Mouse (Mus musculus): ENCODE measurements at regions not wholly inside any gene's neighbourhood (a gene's known extent, or its start where the extent isn't known, plus 50 kb on each side); places are given as distances from the start of the nearest gene placed in this dataset.

GRCm38 (mm10) chr12:28380203-28380602 lies 172.0 kb downstream of the Dcdc2c start:
- no peaks in the 10 kb centered on the region for H3K27me3 ChIP-seq (ENCODE audit: control insufficient read depth, insufficient read depth, low read length)
- H3K4me3 ChIP-seq (ENCODE audit: low read depth, low read length): no peak overlapping the region
- 87% methylated on average over 3 of the region's 3 CpGs for WGBS
- H3K9ac ChIP-seq (ENCODE audit: low read length): no peak overlapping the region
- ATAC-seq (ENCODE audit: low FRiP score, low TSS enrichment) (no peak), DNase-seq (ENCODE audit: low spot score) (no peak)
- H3K27ac ChIP-seq (replicated peaks): no peak overlapping the region
- no peaks in the 10 kb centered on the region for H3K9me3 ChIP-seq (ENCODE audit: control insufficient read depth, low read length)
- TF ChIP-seq CTCF (IDR thresholded peaks at IDR 0.05; ENCODE audit: low read depth): no peak
- no peak for TF ChIP-seq EP300 (optimal IDR thresholded peaks at IDR 0.05)
- H3K36me3 ChIP-seq (ENCODE audit: control insufficient read depth, insufficient read depth, low read length): no peaks in the 10 kb centered on the region
- H3K4me1 ChIP-seq (replicated peaks; ENCODE audit: control insufficient read depth, insufficient read depth): no peaks in the 10 kb centered on the region
- no peak overlapping the region for H3K4me2 ChIP-seq (replicated peaks; ENCODE audit: low read depth)

- DNase-seq (ENCODE audit: low spot score) (no peak), ATAC-seq (ENCODE audit: low FRiP score, low TSS enrichment) (no peak)
- Histone ChIP-seq H3K4me1 (replicated peaks; ENCODE audit: control insufficient read depth, insufficient read depth) (no peaks in the 10 kb centered on the region), H3K4me3 (ENCODE audit: low read depth, low read length) (no peak overlapping the region), H3K9ac (ENCODE audit: low read length) (no peak overlapping the region), H3K4me2 (replicated peaks; ENCODE audit: low read depth) (no peak overlapping the region), H3K27me3 (ENCODE audit: control insufficient read depth, insufficient read depth, low read length) (no peaks in the 10 kb centered on the region), H3K9me3 (ENCODE audit: control insufficient read depth, low read length) (no peaks in the 10 kb centered on the region), H3K36me3 (ENCODE audit: control insufficient read depth, insufficient read depth, low read length) (no peaks in the 10 kb centered on the region), H3K27ac (replicated peaks) (no peak overlapping the region)
- WGBS: 75% methylated on average over 3 of the region's 3 CpGs
- TF ChIP-seq EP300 (optimal IDR thresholded peaks at IDR 0.05) (no peak), CTCF (IDR thresholded peaks at IDR 0.05; ENCODE audit: low read depth) (no peak)
Measured at GRCm38 (mm10) chr12:28377968-28378367, 174.2 kb downstream of the Dcdc2c start.

- DNase-seq (ENCODE audit: low spot score) (no peak), ATAC-seq (ENCODE audit: low FRiP score, low TSS enrichment) (no peak)
- WGBS: 84% methylated on average over 4 of the region's 4 CpGs
- no peak overlapping the region for H3K27ac ChIP-seq (replicated peaks)
- H3K4me1 ChIP-seq (replicated peaks; ENCODE audit: control insufficient read depth, insufficient read depth): no peaks in the 10 kb centered on the region
- H3K4me3 ChIP-seq (ENCODE audit: low read depth, low read length): no peak overlapping the region
- H3K36me3 ChIP-seq (ENCODE audit: control insufficient read depth, insufficient read depth, low read length): no peaks in the 10 kb centered on the region
- no peaks in the 10 kb centered on the region for H3K9me3 ChIP-seq (ENCODE audit: control insufficient read depth, low read length)
- no peak for TF ChIP-seq EP300 (optimal IDR thresholded peaks at IDR 0.05)
- H3K9ac ChIP-seq (ENCODE audit: low read length): no peak overlapping the region
- no peak overlapping the region for H3K4me2 ChIP-seq (replicated peaks; ENCODE audit: low read depth)
- H3K27me3 ChIP-seq (ENCODE audit: control insufficient read depth, insufficient read depth, low read length): no peaks in the 10 kb centered on the region
Measured at GRCm38 (mm10) chr12:28377373-28377772, 174.8 kb downstream of the Dcdc2c start.

GRCm38 (mm10) chr12:28376770-28377169 lies 175.4 kb downstream of the Dcdc2c start:
- Histone ChIP-seq H3K9me3 (ENCODE audit: control insufficient read depth, low read length) (no peaks in the 10 kb centered on the region), H3K4me2 (replicated peaks; ENCODE audit: low read depth) (no peak overlapping the region), H3K36me3 (ENCODE audit: control insufficient read depth, insufficient read depth, low read length) (no peaks in the 10 kb centered on the region), H3K9ac (ENCODE audit: low read length) (no peak overlapping the region), H3K4me1 (replicated peaks; ENCODE audit: control insufficient read depth, insufficient read depth) (no peaks in the 10 kb centered on the region), H3K27ac (replicated peaks) (no peak overlapping the region), H3K27me3 (ENCODE audit: control insufficient read depth, insufficient read depth, low read length) (no peaks in the 10 kb centered on the region), H3K4me3 (ENCODE audit: low read depth, low read length) (no peak overlapping the region)
- DNase-seq (ENCODE audit: low spot score) (no peak), ATAC-seq (ENCODE audit: low FRiP score, low TSS enrichment) (no peak)
- 72% methylated on average over 4 of the region's 4 CpGs for WGBS
- TF ChIP-seq CTCF (IDR thresholded peaks at IDR 0.05; ENCODE audit: low read depth) (no peak), EP300 (optimal IDR thresholded peaks at IDR 0.05) (no peak)

- H3K27me3 ChIP-seq (ENCODE audit: control insufficient read depth, insufficient read depth, low read length): no peaks in the 10 kb centered on the region
- no peak for ATAC-seq (ENCODE audit: low FRiP score, low TSS enrichment)
- DNase-seq (ENCODE audit: low spot score): no peak
- no peak overlapping the region for H3K4me3 ChIP-seq (ENCODE audit: low read depth, low read length)
- no peaks in the 10 kb centered on the region for H3K9me3 ChIP-seq (ENCODE audit: control insufficient read depth, low read length)
- no peaks in the 10 kb centered on the region for H3K36me3 ChIP-seq (ENCODE audit: control insufficient read depth, insufficient read depth, low read length)
- no peak overlapping the region for H3K27ac ChIP-seq (replicated peaks)
- 53% methylated on average over 2 of the region's 2 CpGs for WGBS
- H3K9ac ChIP-seq (ENCODE audit: low read length): no peak overlapping the region
- no peaks in the 10 kb centered on the region for H3K4me1 ChIP-seq (replicated peaks; ENCODE audit: control insufficient read depth, insufficient read depth)
- no peak overlapping the region for H3K4me2 ChIP-seq (replicated peaks; ENCODE audit: low read depth)
- TF ChIP-seq EP300 (optimal IDR thresholded peaks at IDR 0.05) (no peak), CTCF (IDR thresholded peaks at IDR 0.05; ENCODE audit: low read depth) (no peak)
Measured at GRCm38 (mm10) chr12:28365304-28365703, 186.9 kb downstream of the Dcdc2c start.

- Histone ChIP-seq H3K4me1 (replicated peaks; ENCODE audit: control insufficient read depth, insufficient read depth) (no peaks in the 10 kb centered on the region), H3K9ac (ENCODE audit: low read length) (no peak overlapping the region), H3K9me3 (ENCODE audit: control insufficient read depth, low read length) (no peaks in the 10 kb centered on the region), H3K27me3 (ENCODE audit: control insufficient read depth, insufficient read depth, low read length) (no peaks in the 10 kb centered on the region), H3K4me2 (replicated peaks; ENCODE audit: low read depth) (no peak overlapping the region), H3K4me3 (ENCODE audit: low read depth, low read length) (no peak overlapping the region), H3K36me3 (ENCODE audit: control insufficient read depth, insufficient read depth, low read length) (no peaks in the 10 kb centered on the region), H3K27ac (replicated peaks) (no peak overlapping the region)
- TF ChIP-seq CTCF (IDR thresholded peaks at IDR 0.05; ENCODE audit: low read depth) (no peak), EP300 (optimal IDR thresholded peaks at IDR 0.05) (no peak)
- no peak for ATAC-seq (ENCODE audit: low FRiP score, low TSS enrichment)
- WGBS: 53% methylated on average over 7 of the region's 7 CpGs
- no peak for DNase-seq (ENCODE audit: low spot score)
Measured at GRCm38 (mm10) chr12:28358737-28359333, 193.4 kb downstream of the Dcdc2c start.

Measured in stomach, postnatal 0 days (tissue).